Mouse (Mus musculus): ENCODE measurements at regions not wholly inside any gene's neighbourhood (a gene's known extent, or its start where the extent isn't known, plus 50 kb on each side); places are given as distances from the start of the nearest gene placed in this dataset.

DNA sequence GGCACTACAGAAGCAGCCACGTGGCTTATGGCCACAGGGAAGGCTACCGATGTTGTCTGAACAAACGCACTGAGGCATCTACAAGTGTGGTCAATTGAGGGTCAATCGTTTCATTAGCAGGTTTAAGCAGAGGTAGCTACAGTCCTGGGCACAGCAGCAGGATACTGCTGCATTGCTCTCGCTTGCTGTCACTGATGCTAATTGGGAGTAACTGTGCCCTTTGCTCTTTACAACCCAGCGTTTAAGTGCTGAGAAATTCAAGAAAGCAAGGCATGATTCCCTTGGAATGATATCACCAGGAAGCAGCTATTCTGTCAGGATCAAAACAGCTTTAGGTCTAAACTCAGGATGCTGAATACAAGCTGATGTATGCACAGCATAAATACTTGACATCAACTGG is 56.2 kb upstream of the Atp1a1 start:
- DNase-seq (ENCODE audit: low read depth), result peak; percentile 31
- TF ChIP-seq POLR2A (IDR thresholded peaks at IDR 0.05; ENCODE audit: borderline replicate concordance, extremely low read depth, insufficient read depth, insufficient read length, poor library complexity, severe bottlenecking) (no peak), CTCF (IDR thresholded peaks at IDR 0.05; ENCODE audit: borderline replicate concordance, extremely low read depth, insufficient read depth, insufficient read length) (no peak)

DNA sequence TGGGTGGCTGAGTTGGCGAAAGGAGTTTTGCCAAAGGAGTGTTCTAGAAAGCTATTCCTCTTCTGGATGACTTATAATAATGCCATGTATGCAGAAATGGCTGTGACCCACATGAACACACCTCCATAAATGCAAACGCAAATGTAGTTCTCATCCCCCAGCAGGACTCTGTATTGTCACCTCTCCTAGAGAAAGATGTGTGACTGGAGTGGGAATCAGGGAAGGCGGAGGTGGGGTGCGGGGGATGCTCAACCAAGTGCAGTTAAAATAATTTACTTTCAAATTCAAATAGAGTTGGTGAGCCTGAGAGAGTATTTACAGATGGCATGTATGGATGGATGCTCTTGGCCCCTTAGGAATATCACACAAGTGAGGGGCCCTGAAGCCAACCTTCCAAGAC is 55.7 kb upstream of the Atp1a1 start:
- no peak for DNase-seq (ENCODE audit: low read depth)
- no peak for TF ChIP-seq CTCF (IDR thresholded peaks at IDR 0.05; ENCODE audit: borderline replicate concordance, extremely low read depth, insufficient read depth, insufficient read length)
- no peak for TF ChIP-seq POLR2A (IDR thresholded peaks at IDR 0.05; ENCODE audit: borderline replicate concordance, extremely low read depth, insufficient read depth, insufficient read length, poor library complexity, severe bottlenecking)

DNA sequence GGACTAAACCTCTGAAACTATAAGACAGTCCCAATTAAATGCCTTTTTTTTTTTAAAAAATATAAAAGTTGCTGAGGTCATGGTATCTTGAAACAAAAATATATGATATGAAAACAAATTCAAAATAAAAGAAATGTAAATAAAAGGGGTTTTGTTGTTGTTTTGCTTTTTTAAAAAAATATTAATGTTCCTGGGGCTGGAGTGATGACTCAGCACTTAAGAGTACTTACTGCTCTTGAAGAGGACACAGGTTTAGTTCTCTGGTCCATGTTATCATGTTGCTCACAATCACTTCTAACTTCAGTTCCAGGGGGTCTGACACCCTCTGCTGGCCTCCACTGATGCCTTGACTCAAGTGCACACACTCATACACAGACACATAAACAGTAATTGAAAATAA is 53.5 kb upstream of the Atp1a1 start:
- no peak for DNase-seq (ENCODE audit: low read depth)
- TF ChIP-seq POLR2A (IDR thresholded peaks at IDR 0.05; ENCODE audit: borderline replicate concordance, extremely low read depth, insufficient read depth, insufficient read length, poor library complexity, severe bottlenecking) (no peak), CTCF (IDR thresholded peaks at IDR 0.05; ENCODE audit: borderline replicate concordance, extremely low read depth, insufficient read depth, insufficient read length) (no peak)

DNA sequence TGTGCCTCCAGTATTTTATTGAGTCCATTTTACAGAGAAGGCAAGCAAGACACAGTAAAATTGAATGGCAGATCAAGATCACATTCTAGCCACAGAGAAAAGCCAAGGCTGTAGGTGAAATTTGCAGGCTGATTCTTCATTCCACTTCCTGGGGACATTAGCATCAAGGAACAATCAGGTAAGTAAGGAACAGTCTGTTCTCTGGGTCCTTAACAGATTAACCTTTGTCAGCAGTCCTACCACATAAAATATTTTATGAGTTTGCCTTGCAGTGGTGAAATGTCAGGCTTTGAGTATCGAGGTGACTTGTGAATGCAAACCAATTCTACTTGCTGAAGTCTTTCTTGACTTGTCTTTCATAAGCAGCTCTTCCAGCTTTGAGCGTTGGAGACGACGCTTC is 50.2 kb upstream of the Atp1a1 start:
- DNase-seq (ENCODE audit: low read depth), result no peak
- no peak for TF ChIP-seq CTCF (IDR thresholded peaks at IDR 0.05; ENCODE audit: borderline replicate concordance, extremely low read depth, insufficient read depth, insufficient read length)
- TF ChIP-seq POLR2A (IDR thresholded peaks at IDR 0.05; ENCODE audit: borderline replicate concordance, extremely low read depth, insufficient read depth, insufficient read length, poor library complexity, severe bottlenecking), result no peak

All from brain, embryonic 14.5 days (tissue).